12 mouse cellular contexts compared by ENCODE assay signal in the genomic region with DNA sequence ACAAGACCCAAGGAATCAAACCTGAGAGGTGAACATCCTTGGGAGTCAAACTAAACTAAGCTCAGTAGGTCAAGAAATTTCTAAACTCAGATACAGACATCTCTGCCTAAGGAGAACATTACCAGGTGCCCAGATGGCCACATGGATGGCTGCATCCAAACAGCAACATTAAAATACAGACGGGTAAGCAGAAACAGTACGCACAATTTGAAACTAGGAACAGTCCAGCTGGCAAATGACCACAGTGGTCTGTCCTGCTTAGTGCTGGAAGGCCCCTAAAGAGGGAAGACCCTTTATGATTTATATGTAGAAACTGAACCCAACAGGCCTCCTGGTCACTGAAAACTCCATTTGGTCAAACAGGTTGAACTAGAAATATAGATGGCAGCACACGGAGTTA.
DNase-seq lines count a peak whose midpoint lies in the region.
"Had no signal": no experiment of that assay in that cellular context is flagged by ENCODE, and none has a peak within 500 bp of the region (broad histone marks: within the 10 kb centered on the region; RNA-seq: fewer than 3 reads in every experiment).

No protein-coding gene starts in this region.

- DNase-seq in cerebellum, postnatal 14 days = peak; percentile 2 to 51
- no peak for DNase-seq in cerebellum, postnatal 36 days
- peak; percentile 6 for DNase-seq in retina, postnatal 1 day
- DNase-seq in retina, embryonic 14.5 days (ENCODE audit: low spot score) = no peak
- DNase-seq in spleen, postnatal 4 days (ENCODE audit: low spot score in 2 of 2) = no peak
- DNase-seq: adrenal gland, adult 8-10 months; adrenal gland, postnatal 14 days; adrenal gland, postnatal 36 days; cerebellum, adult 11-12 months; cerebellum, adult 2 months; cerebellum, adult 9-11 months; forebrain, postnatal 0 days had no signal

Comparison
In these comparisons a context has a peak if more than half of its experiments do, and no peak if none do; other contexts are left out.
1. DNase-seq: peak in cerebellum, postnatal 14 days (2 of 2) and retina, postnatal 1 day (single experiment); none in cerebellum, postnatal 36 days (0 of 2), retina, embryonic 14.5 days (single experiment) and spleen, postnatal 4 days (0 of 2).